Mouse (Mus musculus) 3T3-L1 (cell line): ENCODE data around the gene Pla1a.
A peak's percentile ranks its signal among the peaks of the same experiment; 100 is the strongest.

Source experiments
- DNase-seq: peaks from one replicate; pipeline ENCODE4 v3.0.0-alpha.2; 2015; ENCODE audit warnings: low read depth, low spot score

Pla1a gene

GRCm38 (mm10) chr16:38369431-38369830 lies 63.5 kb downstream of the Pla1a start:
- DNase-seq = no peak

DNA sequence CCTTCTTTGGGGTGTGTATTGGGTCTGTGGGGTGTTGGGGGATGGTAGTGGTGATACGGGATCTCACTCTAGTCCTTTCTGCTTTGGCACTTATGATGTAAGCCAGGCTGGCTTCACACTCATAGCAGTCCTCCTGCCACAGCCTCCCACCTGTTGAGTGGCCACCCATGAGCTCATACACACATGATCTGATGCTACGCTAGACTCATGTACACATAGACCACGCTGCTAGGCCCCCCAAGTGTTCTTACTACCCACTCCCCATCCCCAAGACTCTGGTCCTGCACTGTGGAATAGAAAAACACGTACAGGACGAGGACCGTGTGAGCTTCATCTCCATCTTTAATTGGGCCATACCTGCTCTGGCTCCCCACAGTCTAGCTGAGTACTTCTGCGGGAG lies 63.9 kb downstream of the Pla1a start:
- no peak for DNase-seq

GRCm38 (mm10) chr16:38368336-38368735 lies 64.6 kb downstream of the Pla1a start:
- peak; percentile 95 for DNase-seq

- no peak for DNase-seq
Measured at GRCm38 (mm10) chr16:38366231-38366630, 66.7 kb downstream of the Pla1a start.

GRCm38 (mm10) chr16:38365390-38365789 lies 67.6 kb downstream of the Pla1a start:
- DNase-seq = no peak

- DNase-seq = no peak
Measured at GRCm38 (mm10) chr16:38363657-38364056, 69.3 kb downstream of the Pla1a start.

GRCm38 (mm10) chr16:38363256-38363595 lies 69.7 kb downstream of the Pla1a start:
- no peak for DNase-seq

DNA sequence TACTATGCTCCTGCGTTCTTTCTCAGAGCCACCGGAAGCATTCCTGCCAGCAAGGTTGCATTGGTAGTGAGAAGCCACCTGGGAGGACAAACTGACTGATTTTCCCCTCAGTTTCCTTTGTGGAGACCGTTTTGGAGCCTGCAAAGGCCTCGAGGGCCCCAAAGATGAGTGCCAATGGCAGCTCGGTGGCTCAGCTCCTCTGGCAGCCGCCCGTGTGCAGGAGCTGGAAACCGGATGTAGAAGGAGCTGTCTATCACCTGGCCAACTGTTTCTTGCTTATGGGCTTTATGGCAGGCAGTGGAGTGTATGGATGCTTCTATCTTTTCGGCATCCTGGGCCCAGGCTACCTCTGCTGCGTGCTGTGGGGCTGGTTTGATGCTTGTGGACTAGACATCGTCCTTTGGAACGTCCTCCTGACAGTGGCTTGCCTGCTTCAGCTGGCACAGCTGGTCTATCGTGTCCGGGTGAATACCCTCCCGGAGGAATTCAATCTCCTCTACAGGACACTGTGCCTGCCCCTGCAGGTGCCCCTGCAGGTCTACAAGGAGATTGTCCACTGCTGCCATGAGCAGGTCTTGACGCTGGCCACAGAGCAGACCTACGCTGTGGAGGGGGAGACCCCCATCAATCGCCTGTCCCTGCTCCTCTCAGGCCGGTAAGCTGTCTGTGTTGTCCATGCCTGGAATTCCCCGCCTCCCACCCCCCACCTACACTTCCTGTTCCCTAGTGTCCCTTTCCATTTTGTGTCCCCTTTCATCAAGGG lies 70.3 kb downstream of the Pla1a start:
- no peak for DNase-seq

GRCm38 (mm10) chr16:38361933-38362332 lies 71.0 kb downstream of the Pla1a start, which contains the start of gene Popdc2:
Gene Popdc2, plus strand, starts transcription at chr16:38362209.
- no peak for DNase-seq

GRCm38 (mm10) chr16:38360317-38360716 lies 72.6 kb downstream of the Pla1a start:
- DNase-seq = no peak

- no peak for DNase-seq
Measured at GRCm38 (mm10) chr16:38359857-38360256, 73.1 kb downstream of the Pla1a start.

- no peak for DNase-seq
Measured at GRCm38 (mm10) chr16:38359241-38359640, 73.7 kb downstream of the Pla1a start.

DNA sequence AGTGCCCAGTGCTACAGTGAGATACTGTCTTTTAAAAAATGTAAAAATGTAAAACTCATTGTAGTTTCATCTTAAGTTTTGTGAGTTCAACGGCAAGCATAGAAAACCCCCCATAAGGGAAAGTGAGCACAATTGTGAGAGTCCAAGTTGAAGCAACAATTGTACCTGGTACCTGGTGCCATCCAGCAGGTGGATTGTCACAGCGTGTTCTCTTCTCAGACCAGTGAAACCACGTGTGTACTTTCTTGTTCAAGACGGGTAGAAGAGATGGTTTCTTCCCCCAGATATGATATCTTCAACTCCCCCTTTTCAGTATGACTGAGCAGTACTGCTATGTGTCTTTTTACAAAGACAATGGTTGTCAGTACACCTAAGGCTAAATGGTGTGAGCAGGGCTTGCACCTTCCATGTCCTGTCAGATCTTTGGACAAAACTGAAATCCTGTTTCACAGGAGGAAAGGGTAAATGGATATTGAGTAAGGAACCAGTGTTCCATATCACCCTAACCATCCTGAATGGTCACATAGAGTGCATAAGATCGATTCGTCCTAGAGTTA lies 74.6 kb downstream of the Pla1a start:
- no peak for DNase-seq

DNA sequence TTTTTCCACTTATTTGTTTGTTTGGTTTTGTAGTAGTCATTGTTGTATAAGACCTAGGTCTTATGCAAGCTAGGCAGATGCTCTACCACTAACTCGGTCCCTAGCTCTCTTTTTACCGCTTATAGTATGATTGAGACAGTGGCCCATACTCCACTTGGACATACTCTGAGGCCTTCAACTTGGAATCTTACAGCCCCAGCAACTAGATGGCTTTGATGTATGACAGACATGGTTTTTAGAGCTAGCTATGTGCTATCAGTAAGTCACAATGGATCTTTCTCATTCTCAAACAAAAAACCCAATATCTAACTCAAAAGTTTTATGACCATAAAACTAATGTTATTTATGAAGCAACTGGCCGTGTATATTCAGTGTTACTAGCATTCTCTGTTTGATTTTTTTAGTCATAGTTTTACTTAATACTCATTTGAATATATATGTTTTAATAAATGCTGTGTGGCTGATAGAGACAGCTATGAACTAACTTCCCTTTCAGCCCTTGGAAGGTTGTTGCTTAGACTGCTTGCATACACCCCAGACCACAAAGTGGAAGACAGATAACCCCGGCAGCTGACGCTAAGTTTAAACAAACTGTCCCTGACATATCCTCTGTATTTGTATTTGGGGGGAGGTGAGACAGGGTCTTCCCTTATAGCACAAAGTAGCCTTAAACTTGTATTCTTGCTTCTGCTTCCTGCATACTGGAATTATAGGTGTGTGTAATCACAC lies 78.6 kb downstream of the Pla1a start:
- DNase-seq = no peak

DNA sequence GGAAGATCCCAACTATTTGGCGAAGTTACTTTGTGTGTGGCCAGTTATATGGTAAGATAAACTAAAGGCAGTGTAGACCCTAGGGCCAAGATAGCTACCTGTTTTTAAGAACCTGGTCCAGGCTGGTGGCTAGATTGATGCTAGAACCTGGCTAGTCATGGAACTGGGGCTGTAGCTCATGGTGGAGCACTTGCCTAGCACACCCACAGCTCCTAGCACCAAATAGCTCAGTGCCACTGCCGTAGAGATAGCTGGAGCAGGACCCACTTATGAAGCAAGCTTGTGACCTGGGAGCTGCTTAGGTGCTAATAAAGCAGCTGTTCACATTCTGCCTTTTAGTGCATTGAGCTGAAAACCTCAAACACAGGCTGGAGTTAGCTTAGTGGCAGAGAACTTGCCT lies 79.3 kb downstream of the Pla1a start:
- DNase-seq = no peak

DNA sequence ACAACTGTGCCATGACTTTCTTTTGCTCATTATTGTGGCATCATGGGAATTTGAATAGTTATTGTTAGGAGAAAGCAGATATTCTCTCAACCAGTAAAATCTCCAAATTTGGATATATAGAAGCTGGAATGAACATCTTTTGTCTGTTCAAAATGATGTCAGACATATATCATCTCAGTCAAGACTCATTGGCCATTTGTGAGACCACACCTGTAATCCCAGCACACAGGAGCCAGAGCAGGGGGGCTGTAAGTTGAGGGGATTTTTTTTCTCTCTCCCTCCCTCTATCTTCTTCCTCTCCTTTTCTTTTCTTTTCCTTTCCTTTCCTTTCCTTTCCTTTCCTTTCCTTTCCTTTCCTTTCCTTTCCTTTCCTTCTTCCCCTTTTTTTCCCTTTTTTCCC lies 80.1 kb downstream of the Pla1a start:
- no peak for DNase-seq

DNA sequence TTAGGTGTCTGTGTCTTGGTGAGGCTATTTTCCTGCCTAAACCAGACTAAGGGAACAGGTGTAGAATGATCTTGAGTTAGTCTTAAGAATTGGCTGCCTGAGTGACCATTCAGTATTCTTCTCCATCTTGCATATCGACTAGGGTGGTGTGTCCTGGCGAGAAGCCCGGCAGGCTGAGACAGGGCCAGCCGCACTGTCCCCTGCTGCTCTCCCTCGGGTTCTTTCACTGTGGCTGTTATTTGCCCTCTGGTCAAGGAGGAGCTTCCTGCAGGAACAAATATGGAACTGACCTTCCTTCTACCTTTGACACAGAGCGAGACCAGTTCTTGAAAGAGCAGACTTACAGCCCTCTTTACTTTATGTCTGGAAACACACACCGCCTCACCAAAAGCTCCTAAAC lies 80.9 kb downstream of the Pla1a start:
- no peak for DNase-seq

GRCm38 (mm10) chr16:38350939-38351338 lies 82.0 kb downstream of the Pla1a start:
- DNase-seq = no peak

- no peak for DNase-seq
Measured at GRCm38 (mm10) chr16:38350361-38350855, 82.5 kb downstream of the Pla1a start.

DNA sequence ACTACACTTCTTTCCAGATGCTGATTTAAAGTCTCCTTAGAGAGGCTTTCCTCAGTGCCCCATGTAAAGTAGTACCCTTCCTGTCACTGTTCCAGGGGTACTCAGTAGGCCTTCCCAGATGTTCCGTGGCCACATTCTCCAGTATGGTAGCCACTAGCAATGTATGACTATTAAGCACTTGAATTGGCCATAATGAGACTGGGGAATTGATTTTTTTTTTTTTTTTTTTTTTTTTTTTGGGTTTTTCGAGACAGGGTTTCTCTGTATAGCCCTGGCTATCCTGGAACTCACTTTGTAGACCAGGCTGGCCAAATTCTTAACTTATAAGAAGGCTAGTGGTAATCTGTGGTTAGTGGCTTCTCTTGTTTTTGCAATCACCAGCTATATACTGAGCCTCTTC lies 83.1 kb downstream of the Pla1a start:
- DNase-seq = no peak

- no peak for DNase-seq
Measured at GRCm38 (mm10) chr16:38348217-38348761, 84.7 kb downstream of the Pla1a start.

DNA sequence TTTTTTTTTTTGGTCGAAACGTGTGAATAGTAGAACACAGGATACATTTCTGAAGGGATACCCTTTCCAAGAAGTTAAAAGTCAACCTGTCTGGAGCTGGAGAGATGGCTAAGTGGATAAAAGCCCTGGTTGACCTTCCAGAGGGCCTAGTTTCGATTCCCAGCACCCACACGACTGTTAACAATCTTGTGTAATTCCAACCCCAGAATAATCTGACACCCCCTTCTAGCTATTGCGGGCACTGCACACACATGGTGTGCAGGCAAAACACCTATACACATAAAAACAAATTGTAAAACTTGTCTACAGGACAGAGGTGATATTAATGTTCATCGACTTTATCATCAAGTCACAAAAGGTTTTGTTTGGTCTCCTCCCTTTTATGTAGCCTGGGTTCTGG lies 85.4 kb downstream of the Pla1a start:
- peak; percentile 46 for DNase-seq
